Mouse (Mus musculus) hindbrain, embryonic 11.5 days (tissue): ENCODE data around the gene Nupl2. TPM values are rescaled to one million over a fixed set of nuclear protein-coding genes. Genes with fewer than 3 reads are reported as not detected.
A peak's percentile ranks its signal among the peaks of the same experiment; 100 is the strongest.

Source experiments
- ATAC-seq: fragments of 200-750 bp; cut with Nextera tagmentation; 2 replicates; pipeline ENCODE4 v1.8.0; 2017; ENCODE audit warnings: mild to moderate bottlenecking, moderate TSS enrichment, moderate library complexity; ENCODE audit not compliant: low FRiP score
- DNase-seq: peaks from one replicate; pipeline ENCODE4 v3.0.0-alpha.2; 2015; ENCODE audit warnings: low spot score
- H3K27ac ChIP-seq: fragments of 300-500 bp; sonication (generic); 2 replicates; pipeline ENCODE4 v1.5.1; 2014; ENCODE audit warnings: mild to moderate bottlenecking, low read depth, low read length
- H3K27me3 ChIP-seq: fragments of 300-500 bp; sonication (generic); 2 replicates; pipeline ENCODE4 v1.6.1; 2014; ENCODE audit warnings: mild to moderate bottlenecking, low read length, moderate library complexity, mixed read lengths; ENCODE audit not compliant: control insufficient read depth, insufficient read depth
- H3K36me3 ChIP-seq: fragments of 300-500 bp; sonication (generic); 2 replicates; pipeline ENCODE4 v1.6.1; 2014; ENCODE audit warnings: mild to moderate bottlenecking, low read length, moderate library complexity, mixed read lengths; ENCODE audit not compliant: control insufficient read depth, insufficient read depth
- H3K4me1 ChIP-seq: fragments of 300-500 bp; sonication (generic); replicated peaks from 2 replicates; pipeline ENCODE4 v1.6.1; 2014; ENCODE audit warnings: low read length, mixed read lengths; ENCODE audit not compliant: control insufficient read depth, insufficient read depth
- H3K4me2 ChIP-seq: fragments of 300-500 bp; sonication (generic); replicated peaks from 2 replicates; pipeline ENCODE4 v1.6.1; 2014; ENCODE audit warnings: mild to moderate bottlenecking, low read depth, low read length
- H3K4me3 ChIP-seq: fragments of 300-500 bp; sonication (generic); 2 replicates; pipeline ENCODE4 v1.5.1; 2014; ENCODE audit warnings: low read depth, low read length
- H3K9ac ChIP-seq: fragments of 300-500 bp; sonication (generic); 2 replicates; pipeline ENCODE4 v1.6.1; 2014; ENCODE audit warnings: low read depth, low read length
- H3K9me3 ChIP-seq: fragments of 300-500 bp; sonication (generic); 2 replicates; pipeline ENCODE4 v1.6.1; 2016; ENCODE audit warnings: low read length; ENCODE audit not compliant: control insufficient read depth
- WGBS: fragments of 180-500 bp; shearing (Covaris S2); extraction: QIAGEN DNeasy Blood & Tissue Kit; methylation state at CpG from one replicate; pipeline ENCODE4 v1.1.7; 2014; 5-methylcytosine and 5-hydroxymethylcytosine counted together
- polyA plus RNA-seq: library from polyadenylated mRNA; unstranded; fragments of >200 nt; fragmentation: Nextera tagmentation; extraction: Ambion mirVana; gene quantifications from 2 replicates; pipeline ENCODE4 v1.2.1, GENCODE M21; 2014

Nupl2 gene
- polyA plus RNA-seq = 18.4 and 21.4 TPM in 2 replicates

- 0 out of 2 replicates have a peak, but pooled peaks cover 2% of the 10 kb centered on the region for H3K4me1 ChIP-seq
- H3K9me3 ChIP-seq = no peaks in the 10 kb centered on the region
- H3K27me3 ChIP-seq = no peaks in the 10 kb centered on the region
- H3K27ac ChIP-seq = 0 out of 2 replicates have a peak within 1 kb of the TSS, but pooled peaks have one; percentile 2
- WGBS = under 1% methylated on average over 50 of the region's 52 CpGs
- H3K4me3 ChIP-seq = peak within 1 kb of the TSS; percentile 73
- H3K36me3 ChIP-seq = no peaks in the 10 kb centered on the region
- DNase-seq (peak; percentile 97), ATAC-seq (peak; percentile 97)
- H3K9ac ChIP-seq = peak within 1 kb of the TSS; percentile 81
- peak within 1 kb of the TSS; percentile 70 for H3K4me2 ChIP-seq
These were observed at the start of gene Nupl2 for GRCm38 (mm10) chr5:24164789-24165445. Gene Nupl2, plus strand, starts transcription at chr5:24164963.

DNA sequence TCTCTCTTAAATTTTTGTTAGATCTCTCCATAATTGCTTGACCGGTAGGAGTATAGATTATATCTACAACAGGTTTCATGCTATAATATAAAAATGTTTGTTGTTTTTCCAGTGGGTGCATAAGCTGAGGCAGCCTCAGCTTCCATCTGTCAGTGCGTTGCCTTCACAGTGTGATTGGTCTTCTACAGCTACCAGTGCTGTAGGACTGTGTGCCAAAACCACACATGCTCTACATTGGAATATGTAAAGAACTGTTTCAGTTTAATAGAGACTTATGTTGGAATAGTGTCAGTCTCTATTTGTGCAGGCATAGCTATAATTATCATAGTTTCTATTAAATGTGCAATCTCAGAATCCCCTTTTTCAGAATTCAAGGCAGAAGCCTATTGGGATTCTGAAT is 42.5 kb upstream of the Nupl2 start:
- Histone ChIP-seq H3K27ac (no peak overlapping the region), H3K4me3 (no peak overlapping the region), H3K9me3 (no peaks in the 10 kb centered on the region), H3K36me3 (no peaks in the 10 kb centered on the region), H3K27me3 (no peaks in the 10 kb centered on the region), H3K9ac (no peak overlapping the region), H3K4me1 (peaks cover 5% of the 10 kb centered on the region; the same call in 1 of the 2 replicates), H3K4me2 (no peak overlapping the region)
- ATAC-seq (no peak), DNase-seq (no peak)
- 91% methylated on average over 2 of the region's 2 CpGs for WGBS

- WGBS = 72% methylated on average over 1 of the region's 1 CpGs
- Histone ChIP-seq H3K27me3 (no peaks in the 10 kb centered on the region), H3K4me1 (peaks cover 5% of the 10 kb centered on the region; the same call in 1 of the 2 replicates), H3K27ac (peak overlapping the region; percentile 84), H3K36me3 (no peaks in the 10 kb centered on the region), H3K4me2 (no peak overlapping the region), H3K4me3 (no peak overlapping the region), H3K9ac (no peak overlapping the region), H3K9me3 (no peaks in the 10 kb centered on the region)
- peak; percentile 33 for DNase-seq
- ATAC-seq = peak; percentile 75
These were observed 40.6 kb upstream of the Nupl2 start for GRCm38 (mm10) chr5:24124175-24124574.

DNA sequence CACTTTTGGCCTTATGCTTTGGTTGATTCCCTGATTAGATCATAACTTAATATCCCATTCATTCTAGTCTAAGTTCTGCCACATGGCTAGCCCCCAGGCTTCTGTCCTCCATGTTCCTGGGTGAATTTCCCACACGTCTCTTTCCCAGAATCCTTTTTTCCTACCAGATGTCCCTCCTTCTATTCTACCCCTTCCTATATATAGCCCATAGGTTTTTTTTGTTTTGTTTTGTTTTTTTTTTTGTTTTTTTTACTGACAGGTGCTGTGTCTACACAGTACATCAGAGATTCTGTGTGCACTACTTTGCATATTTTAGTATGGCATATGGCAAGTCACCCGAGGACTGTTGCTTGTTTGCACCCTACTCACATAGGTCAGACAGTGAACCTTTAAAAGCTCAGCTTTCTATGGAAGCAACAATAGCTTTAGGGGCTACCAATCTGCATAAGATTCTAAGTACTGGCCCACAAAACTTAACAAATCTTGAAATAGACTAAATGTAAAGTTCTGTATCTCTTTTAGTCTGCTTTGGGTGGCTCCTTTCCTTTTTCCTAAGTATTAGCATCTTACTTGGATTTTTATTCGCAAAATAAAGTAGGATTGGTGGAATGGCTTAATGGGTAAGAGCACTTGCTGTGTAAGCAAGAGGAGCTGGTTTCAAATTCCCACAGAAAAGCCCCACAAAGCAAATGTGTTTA is 40.0 kb upstream of the Nupl2 start:
- ATAC-seq (peak; percentile 35; the same call in 1 of the 2 replicates), DNase-seq (no peak)
- H3K9me3 ChIP-seq = no peaks in the 10 kb centered on the region
- H3K4me1 ChIP-seq = peaks cover 5% of the 10 kb centered on the region; the same call in 1 of the 2 replicates
- H3K9ac ChIP-seq = no peak overlapping the region
- no peak overlapping the region for H3K4me2 ChIP-seq
- no peaks in the 10 kb centered on the region for H3K36me3 ChIP-seq
- H3K4me3 ChIP-seq = no peak overlapping the region
- H3K27ac ChIP-seq = peak overlapping the region; percentile 84
- no peaks in the 10 kb centered on the region for H3K27me3 ChIP-seq
- 50% methylated on average over 3 of the region's 3 CpGs for WGBS

- no peaks in the 10 kb centered on the region for H3K36me3 ChIP-seq
- WGBS = 85% methylated on average over 1 of the region's 1 CpGs
- H3K9ac ChIP-seq = no peak overlapping the region
- H3K4me2 ChIP-seq = no peak overlapping the region
- ATAC-seq (no peak), DNase-seq (no peak)
- H3K9me3 ChIP-seq = no peaks in the 10 kb centered on the region
- H3K27ac ChIP-seq = no peak overlapping the region
- no peak overlapping the region for H3K4me3 ChIP-seq
- no peaks in the 10 kb centered on the region for H3K27me3 ChIP-seq
- H3K4me1 ChIP-seq = peaks cover 5% of the 10 kb centered on the region; the same call in 1 of the 2 replicates
These were observed 38.7 kb upstream of the Nupl2 start for GRCm38 (mm10) chr5:24125910-24126636.

DNA sequence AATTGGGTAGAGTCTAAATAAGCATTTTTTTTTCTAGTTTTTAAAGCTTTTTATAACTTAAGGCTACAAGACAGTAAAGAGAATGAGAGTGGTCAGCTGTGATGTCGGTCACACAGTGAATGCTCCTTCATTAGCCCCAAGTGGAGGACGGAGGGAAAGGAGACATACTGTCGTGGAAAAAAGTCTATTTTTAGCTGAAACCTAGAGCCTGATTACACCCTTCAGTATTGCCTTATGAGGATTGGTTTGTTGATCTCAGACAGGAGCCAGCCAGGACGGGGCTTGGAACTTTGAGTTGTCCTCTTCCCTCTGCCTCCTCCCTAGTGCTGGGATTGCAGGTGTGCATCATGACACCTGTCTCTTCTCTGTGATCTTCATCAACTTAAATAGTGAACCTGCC is 37.8 kb upstream of the Nupl2 start:
- DNase-seq = no peak
- 89% methylated on average over 4 of the region's 4 CpGs for WGBS
- H3K4me2 ChIP-seq = no peak overlapping the region
- no peak for ATAC-seq
- H3K27me3 ChIP-seq = no peaks in the 10 kb centered on the region
- H3K27ac ChIP-seq = no peak overlapping the region
- H3K36me3 ChIP-seq = no peaks in the 10 kb centered on the region
- no peak overlapping the region for H3K9ac ChIP-seq
- H3K4me1 ChIP-seq = peaks cover 5% of the 10 kb centered on the region; the same call in 1 of the 2 replicates
- H3K9me3 ChIP-seq = no peaks in the 10 kb centered on the region
- H3K4me3 ChIP-seq = no peak overlapping the region

DNA sequence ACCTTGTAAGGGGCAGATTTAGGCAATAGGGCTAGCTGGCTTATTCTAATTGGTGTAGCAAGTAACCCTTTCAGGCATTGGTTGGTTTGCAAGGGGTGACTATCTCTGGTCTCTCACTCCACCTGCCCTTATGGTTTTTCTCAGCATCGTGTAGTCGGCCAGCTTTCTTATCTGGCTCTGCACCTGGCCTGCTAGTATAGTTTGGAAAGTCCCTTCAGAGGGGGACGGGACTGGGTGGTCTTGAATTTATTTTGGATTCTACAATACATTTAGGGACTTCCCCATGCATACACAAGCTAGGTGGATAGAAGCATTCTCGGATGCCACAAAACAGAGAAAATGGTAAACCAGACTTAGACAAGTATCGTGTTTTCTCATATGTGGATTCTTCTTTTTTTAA is 17.8 kb upstream of the Nupl2 start:
- DNase-seq = no peak
- 94% methylated on average over 5 of the region's 5 CpGs for WGBS
- H3K4me3 ChIP-seq = no peak overlapping the region
- no peaks in the 10 kb centered on the region for H3K27me3 ChIP-seq
- H3K4me1 ChIP-seq = no peaks in the 10 kb centered on the region
- no peak overlapping the region for H3K27ac ChIP-seq
- no peak for ATAC-seq
- H3K4me2 ChIP-seq = no peak overlapping the region
- no peaks in the 10 kb centered on the region for H3K9me3 ChIP-seq
- H3K36me3 ChIP-seq = peaks cover 9% of the 10 kb centered on the region; the same call in 1 of the 2 replicates
- no peak overlapping the region for H3K9ac ChIP-seq

DNA sequence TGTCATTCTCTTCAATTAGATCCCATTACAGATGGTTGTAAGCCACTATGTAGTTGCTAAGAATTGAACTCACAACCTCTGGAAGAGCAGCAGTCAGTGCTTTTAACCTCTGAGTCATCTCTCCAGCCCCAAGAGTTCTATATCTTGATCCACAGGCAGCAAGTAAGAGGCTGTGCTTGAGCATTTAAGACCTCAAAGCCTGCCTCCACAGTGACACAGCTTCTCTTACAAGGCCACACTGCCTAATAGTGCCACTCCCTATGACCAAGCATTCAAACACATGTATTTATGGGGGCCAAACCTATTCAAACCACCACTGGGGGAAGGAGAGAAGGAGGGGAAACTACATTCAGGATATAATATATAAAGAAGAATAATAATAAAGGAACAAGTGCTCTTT is 12.6 kb upstream of the Nupl2 start:
- Histone ChIP-seq H3K9ac (no peak overlapping the region), H3K9me3 (no peaks in the 10 kb centered on the region), H3K27ac (no peak overlapping the region), H3K4me3 (no peak overlapping the region), H3K27me3 (no peaks in the 10 kb centered on the region), H3K4me2 (no peak overlapping the region), H3K4me1 (no peaks in the 10 kb centered on the region), H3K36me3 (0 out of 2 replicates have a peak, but pooled peaks cover 9% of the 10 kb centered on the region)
- DNase-seq (no peak), ATAC-seq (no peak)
